Mouse (Mus musculus) erythroid progenitor cell, adult 5-6 weeks (primary cell): ENCODE measurements around the gene Wnt3a. TPM values are rescaled to one million over a fixed set of nuclear protein-coding genes. Genes with fewer than 3 reads are reported as not detected.
A peak's percentile ranks its signal among the peaks of the same experiment; 100 is the strongest.

Experiments used
- ATAC-seq: replicated peaks from 2 replicates; pipeline ENCODE4 v1.8.0; 2016; ENCODE audit warnings: moderate number of reproducible peaks, mild to moderate bottlenecking, moderate TSS enrichment, inconsistent platforms; ENCODE audit not compliant: poor library complexity, low FRiP score, severe bottlenecking
- total RNA-seq, 2 experiments: library from RNA; stranded (forward) in 1 of 2; stranded (reverse) in 1 of 2; fragments of 150-400 nt in 1 of 2; fragments of 186-747, 209-891 nt in 1 of 2; gene quantifications; 2 replicates each; pipeline versions ENCODE4 v1.2.3 to v1.2.4; 2015 to 2017; ENCODE audit warnings: low replicate concordance in 2 of 2

Gene Wnt3a
- total RNA-seq (2015; ENCODE audit: low replicate concordance): not detected in 2 replicates
- not detected in 2 replicates for total RNA-seq (2017; ENCODE audit: low replicate concordance)

GRCm38 (mm10) chr11:59290702-59291303 lies at the start of gene Wnt3a:
Wnt3a (minus strand) TSS chr11:59290752.
- no peak for ATAC-seq

- ATAC-seq: no peak
Observed at GRCm38 (mm10) chr11:59338736-59339120, 48.2 kb upstream of the Wnt3a start.

GRCm38 (mm10) chr11:59337955-59338735 lies 47.6 kb upstream of the Wnt3a start:
- ATAC-seq: no peak

- no peak for ATAC-seq
Observed at GRCm38 (mm10) chr11:59336381-59336780, 45.8 kb upstream of the Wnt3a start.

- no peak for ATAC-seq
Observed at GRCm38 (mm10) chr11:59335942-59336341, 45.4 kb upstream of the Wnt3a start.

- no peak for ATAC-seq
Observed at GRCm38 (mm10) chr11:59335150-59335549, 44.6 kb upstream of the Wnt3a start.

- no peak for ATAC-seq
Observed at GRCm38 (mm10) chr11:59332938-59333337, 42.4 kb upstream of the Wnt3a start.

GRCm38 (mm10) chr11:59331167-59331869 lies 40.8 kb upstream of the Wnt3a start:
- ATAC-seq: no peak

GRCm38 (mm10) chr11:59330560-59330959 lies 40.0 kb upstream of the Wnt3a start:
- peak; percentile 38 for ATAC-seq

- ATAC-seq: no peak
Observed at GRCm38 (mm10) chr11:59329616-59330015, 39.1 kb upstream of the Wnt3a start.

GRCm38 (mm10) chr11:59327625-59328024 lies 37.1 kb upstream of the Wnt3a start:
- ATAC-seq: no peak

- ATAC-seq: no peak
Observed at GRCm38 (mm10) chr11:59324777-59325176, 34.2 kb upstream of the Wnt3a start.

- ATAC-seq: no peak
Observed at GRCm38 (mm10) chr11:59322988-59323387, 32.4 kb upstream of the Wnt3a start.

GRCm38 (mm10) chr11:59316517-59316916 lies 26.0 kb upstream of the Wnt3a start:
- no peak for ATAC-seq

GRCm38 (mm10) chr11:59313944-59314343 lies 23.4 kb upstream of the Wnt3a start:
- ATAC-seq: no peak

- ATAC-seq: no peak
Observed at GRCm38 (mm10) chr11:59313029-59313811, 22.7 kb upstream of the Wnt3a start.

- ATAC-seq: no peak
Observed at GRCm38 (mm10) chr11:59312501-59312900, 21.9 kb upstream of the Wnt3a start.

- no peak for ATAC-seq
Observed at GRCm38 (mm10) chr11:59312060-59312459, 21.5 kb upstream of the Wnt3a start.

- ATAC-seq: no peak
Observed at GRCm38 (mm10) chr11:59309976-59310375, 19.4 kb upstream of the Wnt3a start.
